Mouse (Mus musculus) embryonic facial prominence, embryonic 11.5 days (tissue): ENCODE data around the gene Phf24. TPM values are rescaled to one million over a fixed set of nuclear protein-coding genes. Genes with fewer than 3 reads are reported as not detected.

Experiments used
- ATAC-seq: fragments of 200-750 bp; cut with Nextera tagmentation; replicated peaks from 2 replicates; pipeline ENCODE4 v1.8.0; 2017; ENCODE audit warnings: low read depth; ENCODE audit not compliant: insufficient number of reproducible peaks, low FRiP score, low TSS enrichment
- DNase-seq: peaks from one replicate; pipeline ENCODE4 v3.0.0-alpha.2; 2015; ENCODE audit warnings: low spot score
- H3K27ac ChIP-seq: fragments of 300-500 bp; sonication (generic); replicated peaks from 2 replicates; pipeline ENCODE4 v1.5.1; 2014; ENCODE audit warnings: mild to moderate bottlenecking, low read depth, low read length, control low read depth
- H3K27me3 ChIP-seq: fragments of 300-500 bp; sonication (generic); 2 replicates; pipeline ENCODE4 v1.6.1; 2014; ENCODE audit warnings: mild to moderate bottlenecking, low read length, moderate library complexity, mixed read lengths; ENCODE audit not compliant: control insufficient read depth, insufficient read depth
- H3K36me3 ChIP-seq: fragments of 300-500 bp; sonication (generic); replicated peaks from 2 replicates; pipeline ENCODE4 v1.6.1; 2014; ENCODE audit warnings: low read depth, mild to moderate bottlenecking, low read length, moderate library complexity, mixed read lengths; ENCODE audit not compliant: control insufficient read depth, insufficient read depth
- H3K4me1 ChIP-seq: fragments of 300-500 bp; sonication (generic); 2 replicates; pipeline ENCODE4 v1.6.1; 2014; ENCODE audit warnings: low read length, mixed read lengths; ENCODE audit not compliant: control insufficient read depth, insufficient read depth
- H3K4me2 ChIP-seq: fragments of 300-500 bp; sonication (generic); 2 replicates; pipeline ENCODE4 v1.6.1; 2014; ENCODE audit warnings: low read depth, mild to moderate bottlenecking, control low read depth, low read length, moderate library complexity
- H3K4me3 ChIP-seq: fragments of 300-500 bp; sonication (generic); 2 replicates; pipeline ENCODE4 v1.5.1; 2014; ENCODE audit warnings: low read depth, low read length, control low read depth
- H3K9ac ChIP-seq: fragments of 300-500 bp; sonication (generic); replicated peaks from 2 replicates; pipeline ENCODE4 v1.6.1; 2014; ENCODE audit warnings: mild to moderate bottlenecking, control low read depth, low read length
- H3K9me3 ChIP-seq: fragments of 300-500 bp; sonication (generic); replicated peaks from 2 replicates; pipeline ENCODE4 v1.6.1; 2016; ENCODE audit warnings: mild to moderate bottlenecking, low read length, inconsistent platforms, mixed read lengths; ENCODE audit not compliant: control insufficient read depth
- WGBS: fragments of 180-500 bp; shearing (Covaris S2); extraction: QIAGEN DNeasy Blood & Tissue Kit; methylation state at CpG from one replicate; pipeline ENCODE4 v1.1.7; 2014; 5-methylcytosine and 5-hydroxymethylcytosine counted together
- polyA plus RNA-seq: library from polyadenylated mRNA; unstranded; fragments of >200 nt; fragmentation: Nextera tagmentation; extraction: Ambion mirVana; gene quantifications from 2 replicates; pipeline ENCODE4 v1.2.1, GENCODE M21; 2014

Gene Phf24
- 0.43 and 0.80 TPM in 2 replicates for polyA plus RNA-seq

GRCm38 (mm10) chr4:42916617-42917401 is at the start of gene Phf24:
Gene Phf24, plus strand, starts transcription at chr4:42916660.
- peaks cover 2% of the 10 kb centered on the region; the same call in 1 of the 2 replicates for H3K4me1 ChIP-seq
- no peaks in the 10 kb centered on the region for H3K9me3 ChIP-seq
- under 1% methylated on average over 75 of the region's 90 CpGs for WGBS
- ATAC-seq (peak; percentile 72), DNase-seq (peak; percentile 63)
- H3K4me2 ChIP-seq: peak within 1 kb of the TSS; percentile 91
- H3K27ac ChIP-seq: no peak within 1 kb of the TSS
- no peaks in the 10 kb centered on the region for H3K36me3 ChIP-seq
- peak within 1 kb of the TSS; percentile 60 for H3K4me3 ChIP-seq
- H3K27me3 ChIP-seq: peaks cover 23% of the 10 kb centered on the region
- peak within 1 kb of the TSS; percentile 62 for H3K9ac ChIP-seq

- no peaks in the 10 kb centered on the region for H3K4me1 ChIP-seq
- no peak overlapping the region for H3K4me2 ChIP-seq
- ATAC-seq (no peak), DNase-seq (no peak)
- no peaks in the 10 kb centered on the region for H3K27me3 ChIP-seq
- 78% methylated on average over 3 of the region's 3 CpGs for WGBS
- H3K36me3 ChIP-seq: no peaks in the 10 kb centered on the region
- H3K4me3 ChIP-seq: no peak overlapping the region
- no peak overlapping the region for H3K27ac ChIP-seq
- no peaks in the 10 kb centered on the region for H3K9me3 ChIP-seq
- no peak overlapping the region for H3K9ac ChIP-seq
These were observed 49.1 kb upstream of the Phf24 start for GRCm38 (mm10) chr4:42867390-42867789.

GRCm38 (mm10) chr4:42868193-42868592 is 48.3 kb upstream of the Phf24 start:
- H3K27me3 ChIP-seq: no peaks in the 10 kb centered on the region
- WGBS: 89% methylated on average over 5 of the region's 5 CpGs
- H3K27ac ChIP-seq: no peak overlapping the region
- no peaks in the 10 kb centered on the region for H3K36me3 ChIP-seq
- no peak overlapping the region for H3K4me3 ChIP-seq
- H3K9ac ChIP-seq: no peak overlapping the region
- no peak overlapping the region for H3K4me2 ChIP-seq
- DNase-seq: no peak
- ATAC-seq: no peak
- H3K4me1 ChIP-seq: no peaks in the 10 kb centered on the region
- H3K9me3 ChIP-seq: no peaks in the 10 kb centered on the region

GRCm38 (mm10) chr4:42870748-42871147 is 45.7 kb upstream of the Phf24 start:
- H3K4me2 ChIP-seq: no peak overlapping the region
- no peak overlapping the region for H3K4me3 ChIP-seq
- no peaks in the 10 kb centered on the region for H3K9me3 ChIP-seq
- no peak overlapping the region for H3K27ac ChIP-seq
- DNase-seq: no peak
- H3K9ac ChIP-seq: no peak overlapping the region
- ATAC-seq: no peak
- H3K27me3 ChIP-seq: no peaks in the 10 kb centered on the region
- no peaks in the 10 kb centered on the region for H3K4me1 ChIP-seq
- WGBS: 81% methylated on average over 5 of the region's 5 CpGs
- H3K36me3 ChIP-seq: no peaks in the 10 kb centered on the region

GRCm38 (mm10) chr4:42872151-42872550 is 44.3 kb upstream of the Phf24 start:
- no peaks in the 10 kb centered on the region for H3K9me3 ChIP-seq
- H3K27me3 ChIP-seq: no peaks in the 10 kb centered on the region
- no peaks in the 10 kb centered on the region for H3K36me3 ChIP-seq
- H3K4me1 ChIP-seq: no peaks in the 10 kb centered on the region
- 89% methylated on average over 7 of the region's 7 CpGs for WGBS
- DNase-seq (no peak), ATAC-seq (no peak)
- H3K4me2 ChIP-seq: no peak overlapping the region
- H3K9ac ChIP-seq: no peak overlapping the region
- H3K4me3 ChIP-seq: no peak overlapping the region
- no peak overlapping the region for H3K27ac ChIP-seq

GRCm38 (mm10) chr4:42872746-42873435 is 43.6 kb upstream of the Phf24 start:
- WGBS: 85% methylated on average over 16 of the region's 16 CpGs
- no peak for ATAC-seq
- Histone ChIP-seq H3K4me1 (no peaks in the 10 kb centered on the region), H3K9ac (no peak overlapping the region), H3K27me3 (no peaks in the 10 kb centered on the region), H3K9me3 (no peaks in the 10 kb centered on the region), H3K27ac (no peak overlapping the region), H3K36me3 (no peaks in the 10 kb centered on the region), H3K4me2 (no peak overlapping the region), H3K4me3 (no peak overlapping the region)
- DNase-seq: no peak

- Histone ChIP-seq H3K4me2 (no peak within 1 kb of the TSS), H3K4me1 (no peaks in the 10 kb centered on the region), H3K9ac (no peak within 1 kb of the TSS), H3K36me3 (no peaks in the 10 kb centered on the region), H3K4me3 (no peak within 1 kb of the TSS), H3K27ac (no peak within 1 kb of the TSS), H3K9me3 (no peaks in the 10 kb centered on the region), H3K27me3 (no peaks in the 10 kb centered on the region)
- 85% methylated on average over 7 of the region's 7 CpGs for whole genome bisulfite sequencing
- ATAC-seq (no peak), DNase-seq (no peak)
These were observed 42.3 kb upstream of the Phf24 start, which contains the start of gene Fam205c for GRCm38 (mm10) chr4:42874134-42874533. Gene Fam205c, minus strand, starts transcription at chr4:42874234.
